Mouse (Mus musculus) small intestine, adult 2 months (tissue): ENCODE data around the gene Slc9a9.

Source experiments
- CTCF ChIP-seq: fragments of 200-500 bp; IDR thresholded peaks from 2 replicates; pipeline ENCODE4 v1.5.1; 2012; ENCODE audit warnings: low read depth, mild to moderate bottlenecking, control low read depth, inconsistent platforms, low read length, moderate library complexity, mixed read lengths; ENCODE audit not compliant: insufficient replicate concordance, insufficient read length; ENCODE audit errors: extremely low read depth
- POLR2A ChIP-seq: fragments of 200-500 bp; IDR thresholded peaks from 2 replicates; pipeline ENCODE4 v1.6.1; 2012; ENCODE audit warnings: low read depth, mild to moderate bottlenecking, control low read depth, inconsistent platforms, low read length, moderate library complexity

DNA sequence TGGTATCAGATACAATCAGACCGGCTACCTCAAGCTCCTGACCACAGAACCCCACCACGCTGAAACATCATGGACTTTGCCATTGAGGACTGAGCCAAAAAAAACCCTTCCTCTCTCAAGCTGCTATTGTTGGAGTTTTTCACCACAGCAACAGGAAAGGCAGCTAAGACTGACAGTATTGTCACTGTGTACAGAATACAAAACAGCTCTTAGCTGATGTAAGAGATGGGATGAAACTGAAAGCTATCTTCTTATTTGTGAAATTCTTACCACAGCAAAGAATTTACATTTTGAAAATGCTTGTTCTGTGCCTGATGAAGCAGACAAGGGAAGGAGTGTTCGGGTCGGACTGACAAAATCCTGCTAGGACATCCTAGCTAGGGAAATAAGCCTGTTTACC is 584.5 kb downstream of the Slc9a9 start:
- TF ChIP-seq CTCF (no peak), POLR2A (no peak)
